Mouse (Mus musculus) midbrain, embryonic 15.5 days (tissue): ENCODE measurements around the gene Sipa1l1. TPM values are rescaled to one million over a fixed set of nuclear protein-coding genes. Genes with fewer than 3 reads are reported as not detected.

Source experiments
- ATAC-seq: fragments of 200-750 bp; cut with Nextera tagmentation; replicated peaks from 2 replicates; pipeline ENCODE4 v1.8.0; 2017; ENCODE audit warnings: moderate TSS enrichment
- H3K27ac ChIP-seq: fragments of 300-500 bp; sonication (generic); 2 replicates; pipeline ENCODE4 v1.5.1; 2015; ENCODE audit warnings: mild to moderate bottlenecking, inconsistent platforms
- H3K27me3 ChIP-seq: fragments of 300-500 bp; sonication (generic); replicated peaks from 2 replicates; pipeline ENCODE4 v1.6.1; 2015; ENCODE audit warnings: inconsistent platforms
- H3K36me3 ChIP-seq: fragments of 300-500 bp; sonication (generic); replicated peaks from 2 replicates; pipeline ENCODE4 v1.6.1; 2015; ENCODE audit warnings: inconsistent platforms
- H3K4me1 ChIP-seq: fragments of 300-500 bp; sonication (generic); 2 replicates; pipeline ENCODE4 v1.6.1; 2015; ENCODE audit warnings: inconsistent platforms
- H3K4me2 ChIP-seq: fragments of 300-500 bp; sonication (generic); 2 replicates; pipeline ENCODE4 v1.6.1; 2015; ENCODE audit warnings: inconsistent platforms, mild to moderate bottlenecking, moderate library complexity
- H3K4me3 ChIP-seq: fragments of 300-500 bp; sonication (generic); 2 replicates; pipeline ENCODE4 v1.5.1; 2015; ENCODE audit warnings: mild to moderate bottlenecking, inconsistent platforms
- H3K9ac ChIP-seq: fragments of 300-500 bp; sonication (generic); 2 replicates; pipeline ENCODE4 v1.6.1; 2015; ENCODE audit warnings: mild to moderate bottlenecking, inconsistent platforms
- H3K9me3 ChIP-seq: fragments of 300-500 bp; sonication (generic); 2 replicates; pipeline ENCODE4 v1.6.1; 2016; ENCODE audit warnings: inconsistent platforms
- WGBS: fragments of 180-500 bp; shearing (Covaris S2); methylation state at CpG from one replicate; pipeline ENCODE4 v1.1.7; 2015; ENCODE audit warnings: mixed read lengths; 5-methylcytosine and 5-hydroxymethylcytosine counted together
- polyA plus RNA-seq: library from polyadenylated mRNA; unstranded; fragments of >200 nt; fragmentation: Nextera tagmentation; extraction: Ambion mirVana; gene quantifications from 2 replicates; pipeline ENCODE4 v1.2.1, GENCODE M21; 2015

Sipa1l1 gene
- polyA plus RNA-seq, 1 experiment from 2014 or later: 13.5 TPM

GRCm38 (mm10) chr12:82220367-82221089, 51.4 kb downstream of the Sipa1l1 start:
- no peaks in the 10 kb centered on the region for H3K36me3 ChIP-seq
- no peaks in the 10 kb centered on the region for H3K27me3 ChIP-seq

GRCm38 (mm10) chr12:82223126-82223815, 54.2 kb downstream of the Sipa1l1 start:
- H3K27ac ChIP-seq: no peak overlapping the region
- H3K4me2 ChIP-seq: no peak overlapping the region
- no peak for ATAC-seq
- H3K9me3 ChIP-seq: no peaks in the 10 kb centered on the region
- no peaks in the 10 kb centered on the region for H3K27me3 ChIP-seq
- no peak overlapping the region for H3K4me3 ChIP-seq
- H3K4me1 ChIP-seq: no peaks in the 10 kb centered on the region
- H3K36me3 ChIP-seq: no peaks in the 10 kb centered on the region
- WGBS: 83% methylated on average over 9 of the region's 9 CpGs
- H3K9ac ChIP-seq: no peak overlapping the region

More at GRCm38 (mm10) chr12:82220367-82221089, 51.4 kb downstream of the Sipa1l1 start:
- H3K9ac ChIP-seq: no peak overlapping the region
- H3K4me2 ChIP-seq: no peak overlapping the region
- WGBS: 84% methylated on average over 5 of the region's 5 CpGs
- no peak for ATAC-seq
- H3K27ac ChIP-seq: no peak overlapping the region
- H3K4me3 ChIP-seq: no peak overlapping the region
- no peaks in the 10 kb centered on the region for H3K4me1 ChIP-seq
- H3K9me3 ChIP-seq: no peaks in the 10 kb centered on the region

- no peaks in the 10 kb centered on the region for H3K9me3 ChIP-seq
- H3K9ac ChIP-seq: no peak overlapping the region
- no peaks in the 10 kb centered on the region for H3K36me3 ChIP-seq
- no peak for ATAC-seq
- H3K4me2 ChIP-seq: no peak overlapping the region
- H3K27me3 ChIP-seq: no peaks in the 10 kb centered on the region
- no peak overlapping the region for H3K27ac ChIP-seq
- no peak overlapping the region for H3K4me3 ChIP-seq
- 93% methylated on average over 7 of the region's 7 CpGs for WGBS
- H3K4me1 ChIP-seq: no peaks in the 10 kb centered on the region
These were observed 55.7 kb downstream of the Sipa1l1 start for GRCm38 (mm10) chr12:82224848-82225247.

GRCm38 (mm10) chr12:82225278-82225677, 56.2 kb downstream of the Sipa1l1 start:
- H3K27ac ChIP-seq: no peak overlapping the region
- H3K4me1 ChIP-seq: no peaks in the 10 kb centered on the region
- H3K9me3 ChIP-seq: no peaks in the 10 kb centered on the region
- H3K9ac ChIP-seq: no peak overlapping the region
- H3K27me3 ChIP-seq: no peaks in the 10 kb centered on the region
- ATAC-seq: no peak
- no peak overlapping the region for H3K4me2 ChIP-seq
- H3K4me3 ChIP-seq: no peak overlapping the region
- WGBS: 100% methylated on average over 2 of the region's 2 CpGs
- H3K36me3 ChIP-seq: no peaks in the 10 kb centered on the region

GRCm38 (mm10) chr12:82225751-82226228, 56.7 kb downstream of the Sipa1l1 start:
- Histone ChIP-seq H3K27me3 (no peaks in the 10 kb centered on the region), H3K9me3 (no peaks in the 10 kb centered on the region), H3K9ac (no peak overlapping the region), H3K27ac (no peak overlapping the region), H3K4me2 (no peak overlapping the region), H3K4me3 (no peak overlapping the region), H3K36me3 (no peaks in the 10 kb centered on the region), H3K4me1 (no peaks in the 10 kb centered on the region)
- 64% methylated on average over 4 of the region's 4 CpGs for WGBS
- no peak for ATAC-seq

- no peaks in the 10 kb centered on the region for H3K9me3 ChIP-seq
- 57% methylated on average over 6 of the region's 6 CpGs for WGBS
These were observed 57.4 kb downstream of the Sipa1l1 start for GRCm38 (mm10) chr12:82226311-82227066.

GRCm38 (mm10) chr12:82230127-82230526, 61.0 kb downstream of the Sipa1l1 start:
- Histone ChIP-seq H3K27ac (no peak overlapping the region), H3K4me2 (no peak overlapping the region), H3K9ac (no peak overlapping the region), H3K4me1 (0 out of 2 replicates have a peak, but pooled peaks cover 8% of the 10 kb centered on the region), H3K27me3 (no peaks in the 10 kb centered on the region), H3K4me3 (no peak overlapping the region), H3K9me3 (no peaks in the 10 kb centered on the region), H3K36me3 (no peaks in the 10 kb centered on the region)
- ATAC-seq: no peak
- 73% methylated on average over 4 of the region's 4 CpGs for WGBS

More at GRCm38 (mm10) chr12:82226311-82227066, 57.4 kb downstream of the Sipa1l1 start:
- no peaks in the 10 kb centered on the region for H3K27me3 ChIP-seq
- no peak for ATAC-seq
- H3K4me3 ChIP-seq: no peak overlapping the region
- H3K36me3 ChIP-seq: no peaks in the 10 kb centered on the region
- no peak overlapping the region for H3K4me2 ChIP-seq
- no peaks in the 10 kb centered on the region for H3K4me1 ChIP-seq
- H3K27ac ChIP-seq: no peak overlapping the region
- no peak overlapping the region for H3K9ac ChIP-seq

- Histone ChIP-seq H3K9me3 (no peaks in the 10 kb centered on the region), H3K4me3 (no peak overlapping the region), H3K4me1 (0 out of 2 replicates have a peak, but pooled peaks cover 8% of the 10 kb centered on the region), H3K4me2 (no peak overlapping the region), H3K9ac (no peak overlapping the region), H3K27ac (no peak overlapping the region), H3K36me3 (no peaks in the 10 kb centered on the region), H3K27me3 (no peaks in the 10 kb centered on the region)
- WGBS: 70% methylated on average over 7 of the region's 7 CpGs
- no peak for ATAC-seq
These were observed 62.1 kb downstream of the Sipa1l1 start for GRCm38 (mm10) chr12:82231191-82231590.

GRCm38 (mm10) chr12:82233177-82233576, 64.1 kb downstream of the Sipa1l1 start:
- WGBS: 85% methylated on average over 3 of the region's 3 CpGs
- H3K27ac ChIP-seq: no peak overlapping the region
- ATAC-seq: no peak

GRCm38 (mm10) chr12:82234463-82235223, 65.5 kb downstream of the Sipa1l1 start:
- no peak overlapping the region for H3K9ac ChIP-seq
- 91% methylated on average over 14 of the region's 14 CpGs for WGBS
- H3K27me3 ChIP-seq: no peaks in the 10 kb centered on the region
- H3K36me3 ChIP-seq: no peaks in the 10 kb centered on the region
- H3K9me3 ChIP-seq: no peaks in the 10 kb centered on the region
- 0 out of 2 replicates have a peak, but pooled peaks cover 8% of the 10 kb centered on the region for H3K4me1 ChIP-seq
- no peak for ATAC-seq
- H3K4me2 ChIP-seq: no peak overlapping the region
- H3K4me3 ChIP-seq: no peak overlapping the region
- no peak overlapping the region for H3K27ac ChIP-seq

More at GRCm38 (mm10) chr12:82233177-82233576, 64.1 kb downstream of the Sipa1l1 start:
- H3K9me3 ChIP-seq: no peaks in the 10 kb centered on the region
- H3K4me2 ChIP-seq: no peak overlapping the region
- no peaks in the 10 kb centered on the region for H3K27me3 ChIP-seq
- no peaks in the 10 kb centered on the region for H3K36me3 ChIP-seq
- H3K9ac ChIP-seq: no peak overlapping the region
- H3K4me3 ChIP-seq: no peak overlapping the region
- H3K4me1 ChIP-seq: 0 out of 2 replicates have a peak, but pooled peaks cover 8% of the 10 kb centered on the region

GRCm38 (mm10) chr12:82237095-82237494, 68.0 kb downstream of the Sipa1l1 start:
- Histone ChIP-seq H3K9me3 (no peaks in the 10 kb centered on the region), H3K4me3 (no peak overlapping the region), H3K4me1 (0 out of 2 replicates have a peak, but pooled peaks cover 4% of the 10 kb centered on the region), H3K4me2 (no peak overlapping the region), H3K9ac (no peak overlapping the region), H3K27ac (no peak overlapping the region), H3K27me3 (no peaks in the 10 kb centered on the region), H3K36me3 (no peaks in the 10 kb centered on the region)
- ATAC-seq: no peak
- 96% methylated on average over 4 of the region's 4 CpGs for WGBS
